Mouse (Mus musculus) cerebellum, adult 2 months (tissue): ENCODE measurements around the gene Neurod1.

ENCODE experiments used
- CTCF ChIP-seq: fragments of 200-500 bp; IDR thresholded peaks from 2 replicates; pipeline ENCODE4 v1.5.1; 2011; ENCODE audit warnings: low read depth, mild to moderate bottlenecking, control low read depth, low read length, moderate library complexity, borderline replicate concordance; ENCODE audit not compliant: insufficient read depth
- POLR2A ChIP-seq: fragments of 200-500 bp; IDR thresholded peaks from 2 replicates; pipeline ENCODE4 v1.6.1; 2011; ENCODE audit warnings: low read length, control low read depth, borderline replicate concordance; ENCODE audit not compliant: insufficient read depth

GRCm38 (mm10) chr2:79428569-79429104, 27.9 kb downstream of the Neurod1 start:
- TF ChIP-seq POLR2A (no peak), CTCF (no peak)
